ENCODE assay signal across 8 mouse cellular contexts in genomic region chr5:136198474-136199391, GRCm38 (mm10). TPM values are rescaled to one million over a fixed set of nuclear protein-coding genes. Genes with fewer than 3 reads are reported as not detected.
DNase-seq lines count a peak whose midpoint lies in the region; ATAC-seq and TF ChIP-seq lines count a peak whose summit lies in the region.

Gene Prkrip1, minus strand, starts transcription at chr5:136198963.

- peak within 1 kb of the TSS; percentile 97 for H3K4me2 ChIP-seq in hindbrain, postnatal 0 days (ENCODE audit: low read depth, low read length)

- intact Hi-C loops in gastrocnemius, adult 2 months (cut with DNase I) = no loop called here
- intact Hi-C loops in left cerebral cortex, adult 2 months (cut with DNase I) = no loop called here

- H3K36me3 ChIP-seq in hindbrain, postnatal 0 days (ENCODE audit: insufficient read depth, low read length) = peaks cover 20% of the 10 kb centered on the region; the same call in 1 of the 2 replicates

- peak; percentile 99 for DNase-seq in ZHBTc4 (ENCODE audit: low read depth, low spot score)
- peak; percentile 93 for DNase-seq in gastrocnemius, adult 2 months
- peak; percentile 98 for DNase-seq in hindbrain, postnatal 0 days (ENCODE audit: low spot score)
- peak; percentile 92 to 95 for DNase-seq in left cerebral cortex, adult 2 months (ENCODE audit: extremely low spot score in 1 of 2, low spot score in 2 of 2)
- DNase-seq in right cerebral cortex, adult 2 months (ENCODE audit: low spot score in 2 of 2) = peak; percentile 92 to 93
- peak; percentile 91 for DNase-seq in urinary bladder, postnatal 14 days (ENCODE audit: low spot score)

- peak; percentile 83 for ATAC-seq in common myeloid progenitor, adult 5-6 weeks (replicated peaks; ENCODE audit: low read depth, poor library complexity, severe bottlenecking)
- ATAC-seq in hindbrain, postnatal 0 days = peak; percentile 90
- ATAC-seq in megakaryocyte, adult 5-6 weeks (ENCODE audit: poor library complexity, severe bottlenecking) = peak; percentile 86

- peaks cover 6% of the 10 kb centered on the region; the same call in 1 of the 2 replicates for H3K4me1 ChIP-seq in hindbrain, postnatal 0 days (ENCODE audit: insufficient read depth, low read length)

- under 1% methylated on average over 62 of the region's 62 CpGs for WGBS in hindbrain, postnatal 0 days

- H3K27me3 ChIP-seq in hindbrain, postnatal 0 days (ENCODE audit: insufficient read depth, low read length) = no peaks in the 10 kb centered on the region

- peak within 1 kb of the TSS; percentile 85 for H3K4me3 ChIP-seq in gastrocnemius, adult 2 months
- H3K4me3 ChIP-seq in hindbrain, postnatal 0 days (ENCODE audit: low read length) = peak within 1 kb of the TSS; percentile 97
- H3K4me3 ChIP-seq in left cerebral cortex, adult 2 months = peak within 1 kb of the TSS; percentile 88

- no peak for TF ChIP-seq CTCF in gastrocnemius, adult 2 months (IDR thresholded peaks at IDR 0.05)
- no peak for TF ChIP-seq CTCF in hindbrain, postnatal 0 days (IDR thresholded peaks at IDR 0.05; ENCODE audit: low read depth)
- TF ChIP-seq CTCF in left cerebral cortex, adult 2 months (IDR thresholded peaks at IDR 0.05) = no peak; the same call in 1 of the 2 replicates

- no peaks in the 10 kb centered on the region for H3K9me3 ChIP-seq in hindbrain, postnatal 0 days (ENCODE audit: low read length)

- peak within 1 kb of the TSS; percentile 94 for H3K27ac ChIP-seq in gastrocnemius, adult 2 months
- peak within 1 kb of the TSS; percentile 82 for H3K27ac ChIP-seq in hindbrain, postnatal 0 days
- peak within 1 kb of the TSS; percentile 92 for H3K27ac ChIP-seq in left cerebral cortex, adult 2 months

- peak within 1 kb of the TSS; percentile 92 for H3K9ac ChIP-seq in hindbrain, postnatal 0 days (replicated peaks; ENCODE audit: low read length)

RNA-seq across cellular contexts. Expression of gene Prkrip1, which starts in this region (rescaled TPM):
- total RNA-seq in common myeloid progenitor, adult 5-6 weeks (2017) = 24.2 and 67.2 TPM in 2 replicates
- 10 to 100 TPM; 20.3 to 23.6 TPM for total RNA-seq in gastrocnemius, adult 2 months (2021)
- 11.2 and 15.1 TPM in 2 replicates for total RNA-seq in hindbrain, postnatal 0 days (2014; rRNA removed)
- 58.7 and 59.0 TPM in 2 replicates for polyA plus RNA-seq in hindbrain, postnatal 0 days (2015; fragmentation: Nextera tagmentation; extraction: Ambion mirVana)
- 10 to 100 TPM; 34.7 to 37.7 TPM for total RNA-seq in left cerebral cortex, adult 2 months (2021)
- 8.7 and 15.7 TPM in 2 replicates for total RNA-seq in megakaryocyte, adult 5-6 weeks (2015)
- 46.0 and 50.7 TPM in 2 replicates for total RNA-seq in megakaryocyte, adult 5-6 weeks (2017)

Comparison
In these comparisons a context has a peak if more than half of its experiments do, and no peak if none do; other contexts are left out.
1. Peak in every context shown above with its lines: DNase-seq, ATAC-seq, H3K4me3 ChIP-seq and H3K27ac ChIP-seq.